Mouse (Mus musculus) hindbrain, embryonic 14.5 days (tissue): Measurements from ENCODE around the gene Ankrd39. TPM values are rescaled to one million over a fixed set of nuclear protein-coding genes. Genes with fewer than 3 reads are reported as not detected.
A peak's percentile ranks its signal among the peaks of the same experiment; 100 is the strongest.

ENCODE experiments used
- ATAC-seq: fragments of 200-750 bp; cut with Nextera tagmentation; 2 replicates; pipeline ENCODE4 v1.8.0; 2017; ENCODE audit warnings: moderate number of reproducible peaks, mild to moderate bottlenecking, moderate TSS enrichment, moderate library complexity; ENCODE audit not compliant: low FRiP score
- DNase-seq: peaks from one replicate; pipeline ENCODE4 v3.0.0-alpha.2; 2015; ENCODE audit warnings: low spot score
- H3K27ac ChIP-seq: fragments of 300-500 bp; sonication (generic); 2 replicates; pipeline ENCODE4 v1.5.1; 2014; ENCODE audit warnings: mild to moderate bottlenecking, moderate library complexity
- H3K27me3 ChIP-seq: fragments of 300-500 bp; sonication (generic); 2 replicates; pipeline ENCODE4 v1.6.1; 2014; ENCODE audit warnings: mild to moderate bottlenecking, low read length, mixed read lengths; ENCODE audit not compliant: control insufficient read depth, insufficient read depth
- H3K36me3 ChIP-seq: fragments of 300-500 bp; sonication (generic); replicated peaks from 2 replicates; pipeline ENCODE4 v1.6.1; 2014; ENCODE audit not compliant: control insufficient read depth, insufficient read depth
- H3K4me1 ChIP-seq: fragments of 300-500 bp; sonication (generic); replicated peaks from 2 replicates; pipeline ENCODE4 v1.6.1; 2014; ENCODE audit warnings: antibody characterized with exemption, low read length, mixed read lengths; ENCODE audit not compliant: control insufficient read depth, insufficient read depth
- H3K4me2 ChIP-seq: fragments of 300-500 bp; sonication (generic); replicated peaks from 2 replicates; pipeline ENCODE4 v1.6.1; 2014; ENCODE audit warnings: mild to moderate bottlenecking, moderate library complexity
- H3K4me3 ChIP-seq: fragments of 300-500 bp; sonication (generic); replicated peaks from 2 replicates; pipeline ENCODE4 v1.5.1; 2014; ENCODE audit warnings: mild to moderate bottlenecking, low read length
- H3K9ac ChIP-seq: fragments of 300-500 bp; sonication (generic); 2 replicates; pipeline ENCODE4 v1.6.1; 2014
- H3K9me3 ChIP-seq: fragments of 300-500 bp; sonication (generic); 2 replicates; pipeline ENCODE4 v1.6.1; 2016; ENCODE audit warnings: low read length; ENCODE audit not compliant: control insufficient read depth
- WGBS: fragments of 180-500 bp; shearing (Covaris S2); extraction: QIAGEN DNeasy Blood & Tissue Kit; methylation state at CpG from one replicate; pipeline ENCODE4 v1.1.7; 2014; 5-methylcytosine and 5-hydroxymethylcytosine counted together
- polyA plus RNA-seq: library from polyadenylated mRNA; unstranded; fragments of >200 nt; fragmentation: Nextera tagmentation; extraction: Ambion mirVana; gene quantifications from 2 replicates; pipeline ENCODE4 v1.2.1, GENCODE M21; 2014

Gene Ankrd39
- polyA plus RNA-seq, 1 experiment from 2014 or later: 23.9 TPM

DNA sequence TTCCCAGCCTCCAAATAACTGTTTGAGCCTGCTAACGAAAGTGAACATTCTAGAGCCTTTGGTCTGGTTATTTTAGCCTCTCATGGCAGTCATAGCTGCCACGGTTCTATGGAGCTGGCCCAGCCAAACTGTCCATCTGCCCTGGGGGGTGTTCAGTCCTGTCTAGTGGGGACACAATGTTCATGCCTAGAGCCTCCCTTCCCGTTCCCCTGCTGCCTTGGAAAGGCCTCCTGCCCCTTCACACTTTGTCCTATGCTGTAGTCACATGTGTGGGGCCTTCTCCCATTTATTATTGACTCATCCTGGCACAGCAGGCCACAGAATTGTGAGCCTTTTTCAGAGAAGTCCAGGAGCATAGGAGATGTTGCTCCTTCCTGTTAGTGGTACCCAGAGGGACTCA, 29.0 kb downstream of the Ankrd39 start:
- H3K9me3 ChIP-seq: no peaks in the 10 kb centered on the region
- no peak overlapping the region for H3K9ac ChIP-seq
- ATAC-seq (no peak), DNase-seq (no peak)
- peaks cover 34% of the 10 kb centered on the region for H3K4me1 ChIP-seq
- no peaks in the 10 kb centered on the region for H3K27me3 ChIP-seq
- 89% methylated on average over 3 of the region's 3 CpGs for WGBS
- H3K36me3 ChIP-seq: peaks cover 57% of the 10 kb centered on the region
- no peak overlapping the region for H3K4me2 ChIP-seq
- no peak overlapping the region for H3K27ac ChIP-seq
- H3K4me3 ChIP-seq: no peak overlapping the region

GRCm38 (mm10) chr1:36513718-36514117, 33.5 kb downstream of the Ankrd39 start:
- Histone ChIP-seq H3K4me3 (peak overlapping the region; percentile 91), H3K36me3 (peaks cover 15% of the 10 kb centered on the region; the same call in 1 of the 2 replicates), H3K4me1 (peaks cover 39% of the 10 kb centered on the region), H3K4me2 (peak overlapping the region; percentile 97), H3K9ac (peak overlapping the region; percentile 84; the same call in 1 of the 2 replicates), H3K27me3 (no peaks in the 10 kb centered on the region), H3K27ac (no peak overlapping the region), H3K9me3 (no peaks in the 10 kb centered on the region)
- peak; percentile 39 for DNase-seq
- ATAC-seq: no peak
- WGBS: 32% methylated on average over 2 of the region's 2 CpGs

DNA sequence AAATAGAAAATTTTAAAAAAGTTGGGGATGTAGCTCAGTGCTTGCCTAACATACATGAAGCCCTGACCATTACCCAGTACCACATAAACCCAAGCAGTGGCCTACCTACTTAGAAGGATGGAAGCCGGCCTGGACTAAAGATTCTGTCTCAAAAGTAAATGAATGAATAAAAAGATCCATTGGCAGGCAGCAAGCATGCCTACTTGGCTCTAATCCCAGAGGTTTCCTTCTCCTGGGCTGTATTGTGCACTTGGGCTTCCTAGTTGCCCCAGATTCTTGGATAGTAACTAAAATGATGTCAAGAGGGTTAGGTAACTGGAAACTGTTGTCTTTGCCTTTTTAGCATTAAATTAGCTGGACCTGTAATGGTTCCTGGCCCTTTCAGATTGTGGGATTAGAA, 33.9 kb downstream of the Ankrd39 start:
- H3K4me1 ChIP-seq: peaks cover 39% of the 10 kb centered on the region

GRCm38 (mm10) chr1:36512966-36513280, 34.3 kb downstream of the Ankrd39 start:
- H3K27me3 ChIP-seq: no peaks in the 10 kb centered on the region
- H3K27ac ChIP-seq: peak overlapping the region; percentile 97
- peak overlapping the region; percentile 84 for H3K9ac ChIP-seq
- peak overlapping the region; percentile 91 for H3K4me3 ChIP-seq
- H3K36me3 ChIP-seq: peaks cover 9% of the 10 kb centered on the region; the same call in 1 of the 2 replicates
- WGBS: 1% methylated on average over 16 of the region's 16 CpGs
- H3K4me1 ChIP-seq: peaks cover 39% of the 10 kb centered on the region
- DNase-seq (no peak), ATAC-seq (0 out of 2 replicates have a peak, but pooled peaks have one; percentile 0)
- H3K9me3 ChIP-seq: no peaks in the 10 kb centered on the region
- peak overlapping the region; percentile 97 for H3K4me2 ChIP-seq

More for the DNA sequence above, 33.9 kb downstream of the Ankrd39 start:
- Histone ChIP-seq H3K36me3 (peaks cover 12% of the 10 kb centered on the region; the same call in 1 of the 2 replicates), H3K4me3 (peak overlapping the region; percentile 91), H3K27ac (no peak overlapping the region; the same call in 1 of the 2 replicates), H3K9me3 (no peaks in the 10 kb centered on the region), H3K4me2 (peak overlapping the region; percentile 97), H3K9ac (peak overlapping the region; percentile 84), H3K27me3 (no peaks in the 10 kb centered on the region)
- WGBS: 0% methylated on average over 1 of the region's 1 CpGs
- no peak for ATAC-seq
- DNase-seq: peak; percentile 33

DNA sequence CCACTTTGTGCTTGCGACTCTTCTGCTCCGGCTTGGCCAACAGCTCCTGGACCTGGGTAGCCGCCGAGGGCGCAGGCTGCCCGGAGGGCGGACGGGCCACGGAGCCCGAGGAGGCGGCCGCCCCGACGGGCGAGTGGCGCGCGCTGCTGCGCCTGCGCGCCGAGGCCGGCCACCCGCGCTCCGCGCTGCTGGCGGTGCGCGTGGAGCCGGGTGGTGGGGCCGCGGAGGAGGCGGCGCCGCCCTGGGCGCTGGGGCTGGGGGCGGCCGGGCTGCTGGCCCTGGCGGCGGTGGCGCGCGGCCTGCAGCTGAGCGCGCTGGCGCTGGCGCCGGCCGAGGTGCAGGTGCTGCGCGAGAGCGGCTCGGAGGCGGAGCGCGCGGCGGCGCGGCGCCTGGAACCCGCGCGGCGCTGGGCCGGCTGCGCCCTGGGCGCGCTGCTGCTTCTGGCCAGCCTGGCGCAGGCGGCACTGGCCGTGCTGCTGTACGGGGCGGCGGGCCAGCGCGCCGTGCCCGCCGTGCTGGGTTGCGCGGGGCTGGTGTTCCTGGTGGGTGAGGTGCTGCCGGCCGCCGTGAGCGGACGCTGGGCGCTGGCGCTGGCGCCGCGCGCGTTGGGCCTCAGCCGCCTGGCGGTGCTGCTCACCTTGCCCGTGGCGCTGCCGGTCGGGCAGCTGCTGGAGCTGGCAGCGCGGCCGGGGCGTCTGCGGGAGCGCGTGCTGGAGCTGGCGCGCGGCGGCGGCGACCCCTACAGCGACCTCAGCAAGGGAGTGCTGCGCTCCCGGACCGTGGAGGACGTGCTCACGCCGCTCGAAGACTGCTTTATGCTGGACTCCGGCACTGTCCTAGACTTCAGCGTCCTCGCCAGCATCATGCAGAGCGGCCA, 34.9 kb downstream of the Ankrd39 start:
- no peaks in the 10 kb centered on the region for H3K27me3 ChIP-seq
- peak overlapping the region; percentile 97 for H3K27ac ChIP-seq
- peak overlapping the region; percentile 91 for H3K4me3 ChIP-seq
- H3K4me1 ChIP-seq: peaks cover 39% of the 10 kb centered on the region
- peak overlapping the region; percentile 84 for H3K9ac ChIP-seq
- H3K9me3 ChIP-seq: no peaks in the 10 kb centered on the region
- ATAC-seq (peak; percentile 74), DNase-seq (peak; percentile 50)
- peak overlapping the region; percentile 97 for H3K4me2 ChIP-seq
- peaks cover 9% of the 10 kb centered on the region; the same call in 1 of the 2 replicates for H3K36me3 ChIP-seq
- 0% methylated on average over 84 of the region's 126 CpGs for WGBS

GRCm38 (mm10) chr1:36511289-36512021, 35.8 kb downstream of the Ankrd39 start, which contains the start of gene Cnnm3:
Cnnm3 (plus strand) TSS chr1:36511867.
- WGBS: 1% methylated on average over 51 of the region's 51 CpGs
- Histone ChIP-seq H3K36me3 (peaks cover 10% of the 10 kb centered on the region; the same call in 1 of the 2 replicates), H3K4me2 (peak within 1 kb of the TSS; percentile 97), H3K27me3 (no peaks in the 10 kb centered on the region), H3K9ac (peak within 1 kb of the TSS; percentile 84), H3K4me1 (peaks cover 34% of the 10 kb centered on the region), H3K27ac (peak within 1 kb of the TSS; percentile 97), H3K4me3 (peak within 1 kb of the TSS; percentile 91), H3K9me3 (no peaks in the 10 kb centered on the region)
- ATAC-seq: peak; percentile 99
- DNase-seq: peak; percentile 98

DNA sequence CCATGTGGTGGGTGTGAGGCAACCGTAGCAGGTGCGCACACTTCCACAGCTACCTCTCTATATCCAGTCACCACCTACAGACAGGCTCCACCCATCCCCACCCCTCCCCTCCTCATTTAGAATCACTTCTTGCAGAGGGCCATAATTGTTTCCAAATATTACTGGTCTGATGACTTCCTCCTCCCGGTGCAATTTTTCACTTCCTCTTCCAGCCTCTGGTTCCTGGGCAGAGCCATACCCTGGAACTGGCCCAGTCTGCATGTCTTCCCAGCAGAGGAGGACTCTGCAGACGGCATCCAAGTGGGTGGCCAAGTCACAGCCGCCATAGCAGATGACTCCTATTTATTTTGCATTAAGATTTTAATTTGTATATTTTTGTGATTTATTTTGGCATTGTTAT, 39.0 kb downstream of the Ankrd39 start:
- Histone ChIP-seq H3K4me2 (no peak overlapping the region), H3K9ac (no peak overlapping the region), H3K4me1 (peaks cover 5% of the 10 kb centered on the region), H3K9me3 (no peaks in the 10 kb centered on the region), H3K4me3 (no peak overlapping the region), H3K27ac (no peak overlapping the region), H3K36me3 (peaks cover 10% of the 10 kb centered on the region; the same call in 1 of the 2 replicates), H3K27me3 (no peaks in the 10 kb centered on the region)
- no peak for DNase-seq
- ATAC-seq: no peak
- 92% methylated on average over 5 of the region's 5 CpGs for WGBS

DNA sequence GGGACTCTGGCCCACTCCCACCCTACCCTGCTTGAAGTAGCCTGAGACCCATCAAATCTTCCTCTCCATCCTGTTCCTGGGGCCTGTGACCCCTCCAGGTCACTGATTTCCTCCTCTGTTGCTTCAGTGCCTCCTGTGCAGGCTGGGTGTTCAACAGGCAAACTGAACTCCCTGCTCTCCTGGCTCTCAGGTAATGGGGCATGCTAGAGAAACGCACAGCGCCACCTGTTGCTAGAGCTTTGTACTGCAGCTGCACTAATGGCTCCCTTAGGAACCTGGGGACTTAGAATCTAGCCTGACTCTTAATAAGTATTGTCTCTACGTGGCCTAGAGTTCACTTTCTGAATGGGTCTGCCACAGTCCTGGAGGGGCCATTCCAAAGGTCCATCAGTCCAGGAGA, 46.0 kb downstream of the Ankrd39 start:
- H3K4me1 ChIP-seq: no peaks in the 10 kb centered on the region
- no peak overlapping the region for H3K4me2 ChIP-seq
- no peak overlapping the region for H3K9ac ChIP-seq
- ATAC-seq (no peak), DNase-seq (peak; percentile 92)
- 5% methylated on average over 3 of the region's 3 CpGs for WGBS
- peaks cover 17% of the 10 kb centered on the region for H3K36me3 ChIP-seq
- no peak overlapping the region for H3K27ac ChIP-seq
- no peak overlapping the region for H3K4me3 ChIP-seq
- no peaks in the 10 kb centered on the region for H3K27me3 ChIP-seq
- H3K9me3 ChIP-seq: no peaks in the 10 kb centered on the region

GRCm38 (mm10) chr1:36497312-36497711, 49.9 kb downstream of the Ankrd39 start:
- Histone ChIP-seq H3K4me1 (no peaks in the 10 kb centered on the region), H3K36me3 (peaks cover 16% of the 10 kb centered on the region; the same call in 1 of the 2 replicates), H3K9ac (no peak overlapping the region), H3K4me2 (no peak overlapping the region), H3K27ac (no peak overlapping the region), H3K4me3 (no peak overlapping the region), H3K27me3 (no peaks in the 10 kb centered on the region), H3K9me3 (no peaks in the 10 kb centered on the region)
- ATAC-seq (no peak), DNase-seq (no peak)
- 63% methylated on average over 2 of the region's 2 CpGs for WGBS
